Mouse (Mus musculus) MEL (cell line): ENCODE results near the gene Fbxl5.

ENCODE experiments used
- CTCF ChIP-seq, 3 experiments: IDR thresholded peaks in 2 of 3; conservative IDR thresholded peaks in 1 of 3; 2 replicates each; pipeline ENCODE4 v1.5.1; 2011 to 2012; ENCODE audit warnings: low read length in 3 of 3, low read depth in 2 of 3, mild to moderate bottlenecking in 2 of 3, improper control_type of control experiment in 1 of 3, inconsistent platforms in 1 of 3, mixed read lengths in 1 of 3, moderate library complexity in 1 of 3; ENCODE audit not compliant: control insufficient read depth in 1 of 3, insufficient read depth in 1 of 3, poor library complexity in 1 of 3, severe bottlenecking in 1 of 3
- MAFK ChIP-seq: IDR thresholded peaks from 2 replicates; pipeline ENCODE4 v1.6.1; 2011; ENCODE audit warnings: low read depth, mild to moderate bottlenecking, low read length, improper control_type of control experiment, borderline replicate concordance

- TF ChIP-seq CTCF (IDR thresholded peaks at IDR 0.05 in 2 of 3, conservative IDR thresholded peaks at IDR 0.05 in 1 of 3; ENCODE audit: control insufficient read depth in 1 of 3, insufficient read depth in 1 of 3, low read depth in 2 of 3, low read length in 3 of 3, poor library complexity in 1 of 3, severe bottlenecking in 1 of 3) (no peak), MAFK (no peak)
Measured at GRCm38 (mm10) chr5:43853868-43854488, 32.5 kb upstream of the Fbxl5 start.
